Mouse (Mus musculus) stomach, embryonic 16.5 days (tissue): ENCODE measurements around the gene Olfr522. TPM values are rescaled to one million over a fixed set of nuclear protein-coding genes. Genes with fewer than 3 reads are reported as not detected.

Experiments used
- ATAC-seq: fragments of 200-750 bp; cut with Nextera tagmentation; 2 replicates; pipeline ENCODE4 v1.8.0; 2017; ENCODE audit warnings: moderate number of reproducible peaks, moderate TSS enrichment; ENCODE audit not compliant: insufficient read depth, low FRiP score
- H3K27ac ChIP-seq: fragments of 300-500 bp; sonication (generic); 2 replicates; pipeline ENCODE4 v1.5.1; 2014; ENCODE audit warnings: low read length
- H3K27me3 ChIP-seq: fragments of 300-500 bp; sonication (generic); 2 replicates; pipeline ENCODE4 v1.6.1; 2014; ENCODE audit warnings: low read length, control low read depth, mixed read lengths; ENCODE audit not compliant: control insufficient read depth, insufficient read depth
- H3K36me3 ChIP-seq: fragments of 300-500 bp; sonication (generic); 2 replicates; pipeline ENCODE4 v1.6.1; 2014; ENCODE audit warnings: low read length; ENCODE audit not compliant: control insufficient read depth, insufficient read depth
- H3K4me1 ChIP-seq: fragments of 300-500 bp; sonication (generic); 2 replicates; pipeline ENCODE4 v1.6.1; 2014; ENCODE audit warnings: low read length, control low read depth, mixed read lengths; ENCODE audit not compliant: control insufficient read depth, insufficient read depth
- H3K4me2 ChIP-seq: fragments of 300-500 bp; sonication (generic); 2 replicates; pipeline ENCODE4 v1.6.1; 2014; ENCODE audit warnings: low read depth, low read length, mixed read lengths
- H3K4me3 ChIP-seq: fragments of 300-500 bp; sonication (generic); replicated peaks from 2 replicates; pipeline ENCODE4 v1.5.1; 2014; ENCODE audit warnings: mild to moderate bottlenecking, low read length
- H3K9ac ChIP-seq: fragments of 300-500 bp; sonication (generic); 2 replicates; pipeline ENCODE4 v1.6.1; 2014; ENCODE audit warnings: low read length
- H3K9me3 ChIP-seq: fragments of 300-500 bp; sonication (generic); replicated peaks from 2 replicates; pipeline ENCODE4 v1.6.1; 2016; ENCODE audit warnings: low read length, control low read depth; ENCODE audit not compliant: control insufficient read depth
- WGBS: fragments of 180-500 bp; shearing (Covaris S2); extraction: QIAGEN DNeasy Blood & Tissue Kit; methylation state at CpG from one replicate; pipeline ENCODE4 v1.1.7; 2014; 5-methylcytosine and 5-hydroxymethylcytosine counted together
- polyA plus RNA-seq: library from polyadenylated mRNA; unstranded; fragments of >200 nt; fragmentation: Nextera tagmentation; extraction: Ambion mirVana; gene quantifications from 2 replicates; pipeline ENCODE4 v1.2.1, GENCODE M21; 2015

Gene Olfr522
- polyA plus RNA-seq = not detected in 2 replicates

- Histone ChIP-seq H3K4me2 (no peak within 1 kb of the TSS), H3K9ac (no peak within 1 kb of the TSS), H3K4me1 (no peaks in the 10 kb centered on the region), H3K36me3 (no peaks in the 10 kb centered on the region), H3K27me3 (no peaks in the 10 kb centered on the region), H3K27ac (no peak within 1 kb of the TSS), H3K9me3 (no peaks in the 10 kb centered on the region; the same call in 1 of the 2 replicates), H3K4me3 (no peak within 1 kb of the TSS)
- WGBS = 77% methylated on average over 7 of the region's 7 CpGs
- no peak for ATAC-seq
These were observed at the start of gene Olfr522 for GRCm38 (mm10) chr7:140164664-140165063. Gene Olfr522 (minus strand): TSS chr7:140164764.

- H3K4me3 ChIP-seq = no peak overlapping the region
These were observed 49.3 kb upstream of the Olfr522 start for GRCm38 (mm10) chr7:140213841-140214240.

GRCm38 (mm10) chr7:140208677-140209076, 44.1 kb upstream of the Olfr522 start:
- Histone ChIP-seq H3K27me3 (no peaks in the 10 kb centered on the region), H3K4me3 (no peak overlapping the region), H3K9ac (no peak overlapping the region), H3K4me1 (no peaks in the 10 kb centered on the region), H3K9me3 (no peaks in the 10 kb centered on the region), H3K36me3 (no peaks in the 10 kb centered on the region), H3K27ac (no peak overlapping the region), H3K4me2 (no peak overlapping the region)
- no peak for ATAC-seq
- WGBS = 66% methylated on average over 3 of the region's 3 CpGs

More at GRCm38 (mm10) chr7:140213841-140214240, 49.3 kb upstream of the Olfr522 start:
- no peaks in the 10 kb centered on the region for H3K9me3 ChIP-seq
- H3K36me3 ChIP-seq = no peaks in the 10 kb centered on the region
- H3K9ac ChIP-seq = no peak overlapping the region
- no peak for ATAC-seq
- H3K4me2 ChIP-seq = no peak overlapping the region
- WGBS = 74% methylated on average over 5 of the region's 5 CpGs
- no peaks in the 10 kb centered on the region for H3K27me3 ChIP-seq
- no peak overlapping the region for H3K27ac ChIP-seq
- no peaks in the 10 kb centered on the region for H3K4me1 ChIP-seq

- H3K9me3 ChIP-seq = no peaks in the 10 kb centered on the region
- no peak overlapping the region for H3K4me3 ChIP-seq
- H3K27me3 ChIP-seq = no peaks in the 10 kb centered on the region
- no peak overlapping the region for H3K4me2 ChIP-seq
- H3K4me1 ChIP-seq = no peaks in the 10 kb centered on the region
- no peaks in the 10 kb centered on the region for H3K36me3 ChIP-seq
- H3K27ac ChIP-seq = no peak overlapping the region
- H3K9ac ChIP-seq = no peak overlapping the region
- 54% methylated on average over 8 of the region's 8 CpGs for WGBS
- ATAC-seq = no peak
These were observed 43.6 kb upstream of the Olfr522 start for GRCm38 (mm10) chr7:140208153-140208552.

- H3K4me1 ChIP-seq = no peaks in the 10 kb centered on the region
- no peaks in the 10 kb centered on the region for H3K9me3 ChIP-seq
- 85% methylated on average over 3 of the region's 3 CpGs for whole genome bisulfite sequencing
- H3K4me3 ChIP-seq = no peak overlapping the region
- ATAC-seq = no peak
- H3K27ac ChIP-seq = no peak overlapping the region
- H3K9ac ChIP-seq = no peak overlapping the region
- no peak overlapping the region for H3K4me2 ChIP-seq
- H3K36me3 ChIP-seq = no peaks in the 10 kb centered on the region
- H3K27me3 ChIP-seq = no peaks in the 10 kb centered on the region
These were observed 42.3 kb upstream of the Olfr522 start for GRCm38 (mm10) chr7:140206904-140207303.

GRCm38 (mm10) chr7:140205864-140206263, 41.3 kb upstream of the Olfr522 start, which contains the start of gene Olfr524:
Gene Olfr524 (minus strand): TSS chr7:140205964.
- ATAC-seq = no peak
- no peaks in the 10 kb centered on the region for H3K36me3 ChIP-seq
- no peak within 1 kb of the TSS for H3K27ac ChIP-seq
- H3K9ac ChIP-seq = no peak within 1 kb of the TSS
- no peaks in the 10 kb centered on the region for H3K9me3 ChIP-seq
- H3K4me3 ChIP-seq = no peak within 1 kb of the TSS
- no peaks in the 10 kb centered on the region for H3K27me3 ChIP-seq
- no peak within 1 kb of the TSS for H3K4me2 ChIP-seq
- H3K4me1 ChIP-seq = no peaks in the 10 kb centered on the region

GRCm38 (mm10) chr7:140201090-140201489, 36.5 kb upstream of the Olfr522 start:
- no peaks in the 10 kb centered on the region for H3K27me3 ChIP-seq
- no peak overlapping the region for H3K4me2 ChIP-seq
- WGBS = 89% methylated on average over 4 of the region's 4 CpGs
- H3K4me1 ChIP-seq = no peaks in the 10 kb centered on the region
- no peak for ATAC-seq
- H3K4me3 ChIP-seq = no peak overlapping the region
- H3K27ac ChIP-seq = no peak overlapping the region
- no peaks in the 10 kb centered on the region for H3K36me3 ChIP-seq
- no peaks in the 10 kb centered on the region for H3K9me3 ChIP-seq
- H3K9ac ChIP-seq = no peak overlapping the region

- no peaks in the 10 kb centered on the region for H3K9me3 ChIP-seq
- 74% methylated on average over 8 of the region's 8 CpGs for WGBS
- no peaks in the 10 kb centered on the region for H3K4me1 ChIP-seq
- H3K27ac ChIP-seq = no peak overlapping the region
- H3K27me3 ChIP-seq = no peaks in the 10 kb centered on the region
- H3K4me2 ChIP-seq = no peak overlapping the region
- no peak for ATAC-seq
- H3K4me3 ChIP-seq = no peak overlapping the region
- no peaks in the 10 kb centered on the region for H3K36me3 ChIP-seq
- H3K9ac ChIP-seq = no peak overlapping the region
These were observed 31.4 kb upstream of the Olfr522 start for GRCm38 (mm10) chr7:140196002-140196401.

- Histone ChIP-seq H3K36me3 (no peaks in the 10 kb centered on the region), H3K4me2 (no peak overlapping the region), H3K4me1 (no peaks in the 10 kb centered on the region), H3K27me3 (no peaks in the 10 kb centered on the region), H3K9ac (no peak overlapping the region), H3K4me3 (no peak overlapping the region), H3K27ac (no peak overlapping the region), H3K9me3 (no peaks in the 10 kb centered on the region)
- ATAC-seq = no peak
- WGBS = 81% methylated on average over 4 of the region's 4 CpGs
These were observed 29.5 kb upstream of the Olfr522 start for GRCm38 (mm10) chr7:140194031-140194430.

GRCm38 (mm10) chr7:140192851-140193250, 28.3 kb upstream of the Olfr522 start:
- no peaks in the 10 kb centered on the region for H3K36me3 ChIP-seq
- no peak overlapping the region for H3K4me3 ChIP-seq
- no peak overlapping the region for H3K4me2 ChIP-seq
- no peak for ATAC-seq
- H3K4me1 ChIP-seq = no peaks in the 10 kb centered on the region
- whole genome bisulfite sequencing = 74% methylated on average over 2 of the region's 2 CpGs
- no peak overlapping the region for H3K27ac ChIP-seq
- H3K9me3 ChIP-seq = no peaks in the 10 kb centered on the region
- H3K27me3 ChIP-seq = no peaks in the 10 kb centered on the region
- no peak overlapping the region for H3K9ac ChIP-seq
